Mouse (Mus musculus) hindbrain, embryonic 16.5 days (tissue): ENCODE data around the gene Ptprq. TPM values are rescaled to one million over a fixed set of nuclear protein-coding genes. Genes with fewer than 3 reads are reported as not detected.

Source experiments
- ATAC-seq: fragments of 200-750 bp; cut with Nextera tagmentation; 2 replicates; pipeline ENCODE4 v1.8.0; 2017; ENCODE audit warnings: moderate TSS enrichment, moderate library complexity
- H3K27ac ChIP-seq: fragments of 300-500 bp; sonication (generic); 2 replicates; pipeline ENCODE4 v1.5.1; 2014; ENCODE audit warnings: low read depth, mild to moderate bottlenecking, control low read depth, low read length, moderate library complexity
- H3K27me3 ChIP-seq: fragments of 300-500 bp; sonication (generic); replicated peaks from 2 replicates; pipeline ENCODE4 v1.6.1; 2014; ENCODE audit warnings: low read length; ENCODE audit not compliant: control insufficient read depth, insufficient read depth
- H3K36me3 ChIP-seq: fragments of 300-500 bp; sonication (generic); 2 replicates; pipeline ENCODE4 v1.6.1; 2014; ENCODE audit warnings: mild to moderate bottlenecking, low read length, moderate library complexity, mixed read lengths; ENCODE audit not compliant: control insufficient read depth, insufficient read depth
- H3K4me1 ChIP-seq: fragments of 300-500 bp; sonication (generic); 2 replicates; pipeline ENCODE4 v1.6.1; 2014; ENCODE audit warnings: low read depth, low read length; ENCODE audit not compliant: control insufficient read depth, insufficient read depth
- H3K4me2 ChIP-seq: fragments of 300-500 bp; sonication (generic); 2 replicates; pipeline ENCODE4 v1.6.1; 2014; ENCODE audit warnings: mild to moderate bottlenecking, low read length, control low read depth, moderate library complexity
- H3K4me3 ChIP-seq: fragments of 300-500 bp; sonication (generic); 2 replicates; pipeline ENCODE4 v1.5.1; 2014; ENCODE audit warnings: mild to moderate bottlenecking, low read length, control low read depth, moderate library complexity
- H3K9ac ChIP-seq: fragments of 300-500 bp; sonication (generic); 2 replicates; pipeline ENCODE4 v1.6.1; 2014; ENCODE audit warnings: low read depth, mild to moderate bottlenecking, control low read depth, low read length, moderate library complexity
- H3K9me3 ChIP-seq: fragments of 300-500 bp; sonication (generic); 2 replicates; pipeline ENCODE4 v1.6.1; 2014; ENCODE audit warnings: mild to moderate bottlenecking, low read length, moderate library complexity; ENCODE audit not compliant: control insufficient read depth
- WGBS: fragments of 180-500 bp; shearing (Covaris S2); extraction: QIAGEN DNeasy Blood & Tissue Kit; methylation state at CpG from one replicate; pipeline ENCODE4 v1.1.7; 2014; 5-methylcytosine and 5-hydroxymethylcytosine counted together
- polyA plus RNA-seq: library from polyadenylated mRNA; unstranded; fragments of >200 nt; fragmentation: Nextera tagmentation; extraction: Ambion mirVana; gene quantifications from 2 replicates; pipeline ENCODE4 v1.2.1, GENCODE M21; 2015

Ptprq gene
- polyA plus RNA-seq, 1 experiment from 2014 or later: 0.06 TPM

GRCm38 (mm10) chr10:107735448-107735847 lies 15.6 kb upstream of the Ptprq start:
- Histone ChIP-seq H3K36me3 (no peaks in the 10 kb centered on the region), H3K9me3 (no peaks in the 10 kb centered on the region), H3K27ac (no peak overlapping the region), H3K9ac (no peak overlapping the region), H3K4me1 (no peaks in the 10 kb centered on the region), H3K27me3 (no peaks in the 10 kb centered on the region), H3K4me3 (no peak overlapping the region), H3K4me2 (no peak overlapping the region)
- no peak for ATAC-seq
- 64% methylated on average over 7 of the region's 7 CpGs for WGBS

DNA sequence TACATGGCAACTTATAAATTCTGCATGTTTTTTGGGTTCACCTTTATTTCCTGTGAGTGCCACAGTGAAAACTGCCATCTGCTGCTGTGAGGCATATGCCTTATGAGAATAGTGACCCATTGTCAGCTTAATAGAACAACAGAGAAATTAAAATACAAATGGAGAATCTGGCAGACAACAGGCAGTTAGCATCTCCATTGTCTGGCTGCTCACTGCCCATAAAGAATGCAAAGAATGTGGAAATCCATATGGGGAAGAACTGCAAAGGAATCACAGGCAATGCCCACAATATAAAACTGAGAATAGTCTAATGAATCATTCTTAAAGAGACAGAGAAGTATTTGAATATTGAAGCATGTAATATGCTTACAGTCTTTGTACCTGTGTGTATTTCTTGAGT lies 14.5 kb upstream of the Ptprq start:
- no peak for ATAC-seq
- no peaks in the 10 kb centered on the region for H3K36me3 ChIP-seq
- no peaks in the 10 kb centered on the region for H3K27me3 ChIP-seq
- no peak overlapping the region for H3K27ac ChIP-seq
- no peak overlapping the region for H3K9ac ChIP-seq
- H3K4me2 ChIP-seq: no peak overlapping the region
- no peak overlapping the region for H3K4me3 ChIP-seq
- no peaks in the 10 kb centered on the region for H3K9me3 ChIP-seq
- H3K4me1 ChIP-seq: no peaks in the 10 kb centered on the region

DNA sequence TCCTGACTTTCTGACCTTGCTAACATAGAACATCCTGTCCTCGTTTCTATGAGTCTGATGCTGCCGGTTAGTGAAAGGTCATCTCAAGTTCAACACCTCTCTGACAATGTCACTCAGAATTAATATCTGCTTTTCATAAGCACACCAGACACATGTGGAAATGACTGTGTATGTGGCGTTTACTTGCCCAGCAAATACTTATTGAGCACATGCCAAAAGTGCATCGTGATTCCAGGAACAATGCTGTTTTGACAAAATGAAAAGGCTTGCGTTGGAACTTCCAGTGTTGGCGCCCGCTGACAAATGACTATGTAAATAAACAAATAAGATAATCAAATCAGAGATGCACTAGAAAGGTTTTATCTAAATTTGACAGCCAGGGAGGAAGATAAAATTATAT lies 5.8 kb upstream of the Ptprq start:
- no peaks in the 10 kb centered on the region for H3K9me3 ChIP-seq
- no peak overlapping the region for H3K9ac ChIP-seq
- H3K4me3 ChIP-seq: no peak overlapping the region
- H3K27ac ChIP-seq: no peak overlapping the region
- H3K4me2 ChIP-seq: no peak overlapping the region
- H3K4me1 ChIP-seq: no peaks in the 10 kb centered on the region
- ATAC-seq: no peak
- no peaks in the 10 kb centered on the region for H3K36me3 ChIP-seq
- no peaks in the 10 kb centered on the region for H3K27me3 ChIP-seq
- 65% methylated on average over 7 of the region's 7 CpGs for WGBS

DNA sequence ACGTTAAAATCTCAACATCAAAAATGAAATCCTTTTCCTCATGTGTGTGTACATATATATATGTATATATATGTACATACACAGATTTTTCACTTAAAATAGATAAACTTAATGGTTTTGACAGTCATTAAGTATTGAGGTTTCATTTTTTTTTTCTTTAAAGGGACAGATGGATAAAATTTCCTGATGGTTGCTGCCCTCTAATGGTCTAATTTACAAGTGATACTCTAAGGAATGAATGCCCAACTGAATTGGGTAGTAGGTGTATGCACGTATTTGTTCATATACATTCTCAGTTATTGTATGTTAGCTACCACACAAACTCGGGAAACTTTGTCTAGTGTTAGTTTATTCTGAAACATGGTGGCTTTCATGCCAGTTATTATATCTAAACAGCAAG lies 15.4 kb downstream of the Ptprq start:
- Histone ChIP-seq H3K9me3 (no peaks in the 10 kb centered on the region), H3K27me3 (no peaks in the 10 kb centered on the region), H3K4me1 (no peaks in the 10 kb centered on the region), H3K27ac (no peak overlapping the region), H3K4me3 (no peak overlapping the region), H3K9ac (no peak overlapping the region), H3K4me2 (no peak overlapping the region), H3K36me3 (no peaks in the 10 kb centered on the region)
- WGBS: 40% methylated on average over 3 of the region's 3 CpGs
- no peak for ATAC-seq

GRCm38 (mm10) chr10:107700944-107701343 lies 18.9 kb downstream of the Ptprq start:
- no peaks in the 10 kb centered on the region for H3K4me1 ChIP-seq
- no peak overlapping the region for H3K27ac ChIP-seq
- no peak overlapping the region for H3K4me3 ChIP-seq
- no peak overlapping the region for H3K9ac ChIP-seq
- H3K36me3 ChIP-seq: no peaks in the 10 kb centered on the region
- 93% methylated on average over 3 of the region's 3 CpGs for WGBS
- no peaks in the 10 kb centered on the region for H3K9me3 ChIP-seq
- no peaks in the 10 kb centered on the region for H3K27me3 ChIP-seq
- H3K4me2 ChIP-seq: no peak overlapping the region
- ATAC-seq: no peak

- H3K9me3 ChIP-seq: no peaks in the 10 kb centered on the region
- H3K4me2 ChIP-seq: no peak overlapping the region
- H3K27ac ChIP-seq: no peak overlapping the region
- H3K36me3 ChIP-seq: no peaks in the 10 kb centered on the region
- no peak overlapping the region for H3K9ac ChIP-seq
- no peak overlapping the region for H3K4me3 ChIP-seq
- no peaks in the 10 kb centered on the region for H3K4me1 ChIP-seq
- no peak for ATAC-seq
- WGBS: 80% methylated on average over 2 of the region's 2 CpGs
- H3K27me3 ChIP-seq: no peaks in the 10 kb centered on the region
Measured at GRCm38 (mm10) chr10:107698716-107699115, 21.1 kb downstream of the Ptprq start.

GRCm38 (mm10) chr10:107697177-107697576 lies 22.7 kb downstream of the Ptprq start:
- 82% methylated on average over 5 of the region's 5 CpGs for WGBS
- no peaks in the 10 kb centered on the region for H3K9me3 ChIP-seq
- no peak overlapping the region for H3K4me2 ChIP-seq

GRCm38 (mm10) chr10:107687382-107687781 lies 32.5 kb downstream of the Ptprq start:
- Histone ChIP-seq H3K4me3 (no peak overlapping the region), H3K9me3 (no peaks in the 10 kb centered on the region), H3K4me2 (no peak overlapping the region), H3K27me3 (no peaks in the 10 kb centered on the region), H3K36me3 (no peaks in the 10 kb centered on the region), H3K9ac (no peak overlapping the region), H3K4me1 (no peaks in the 10 kb centered on the region), H3K27ac (no peak overlapping the region)
- ATAC-seq: no peak
- WGBS: 83% methylated on average over 6 of the region's 6 CpGs

More at GRCm38 (mm10) chr10:107697177-107697576, 22.7 kb downstream of the Ptprq start:
- no peaks in the 10 kb centered on the region for H3K27me3 ChIP-seq
- no peak overlapping the region for H3K4me3 ChIP-seq
- no peak overlapping the region for H3K27ac ChIP-seq
- H3K9ac ChIP-seq: no peak overlapping the region
- no peak for ATAC-seq
- no peaks in the 10 kb centered on the region for H3K4me1 ChIP-seq
- H3K36me3 ChIP-seq: no peaks in the 10 kb centered on the region

- H3K27ac ChIP-seq: no peak overlapping the region
- H3K4me2 ChIP-seq: no peak overlapping the region
- no peaks in the 10 kb centered on the region for H3K4me1 ChIP-seq
- H3K4me3 ChIP-seq: no peak overlapping the region
- H3K27me3 ChIP-seq: no peaks in the 10 kb centered on the region
- 84% methylated on average over 1 of the region's 1 CpGs for WGBS
- H3K9me3 ChIP-seq: no peaks in the 10 kb centered on the region
- no peak overlapping the region for H3K9ac ChIP-seq
- ATAC-seq: no peak
- H3K36me3 ChIP-seq: no peaks in the 10 kb centered on the region
Measured at GRCm38 (mm10) chr10:107675994-107676393, 43.9 kb downstream of the Ptprq start.
